Mouse (Mus musculus) left cerebral cortex, adult 9 months (tissue): ENCODE measurements at regions not wholly inside any gene's neighbourhood (a gene's known extent, or its start where the extent isn't known, plus 50 kb on each side); places are given as distances from the start of the nearest gene placed in this dataset.
A peak's percentile ranks its signal among the peaks of the same experiment; 100 is the strongest.

ENCODE experiments used
- DNase-seq, 2 experiments: peaks; one replicate each; pipeline ENCODE4 v3.0.0; 2022; ENCODE audit warnings: low spot score in 2 of 2

GRCm38 (mm10) chr13:113736468-113736867, 57.8 kb upstream of the Arl15 start:
- no peak for DNase-seq

- DNase-seq: no peak
Observed at GRCm38 (mm10) chr13:113735611-113736285, 58.6 kb upstream of the Arl15 start.

- DNase-seq: peak; percentile 10 to 16
Observed at GRCm38 (mm10) chr13:113734134-113734794, 60.0 kb upstream of the Arl15 start.

- no peak for DNase-seq
Observed at GRCm38 (mm10) chr13:113733734-113734133, 60.6 kb upstream of the Arl15 start.

- no peak for DNase-seq
Observed at GRCm38 (mm10) chr13:113730776-113731400, 63.4 kb upstream of the Arl15 start.

GRCm38 (mm10) chr13:113730062-113730775, 64.1 kb upstream of the Arl15 start:
- no peak for DNase-seq

GRCm38 (mm10) chr13:113729574-113729973, 64.7 kb upstream of the Arl15 start:
- DNase-seq: no peak

- peak in 1 of 2 experiments; percentile 7 for DNase-seq
Observed at GRCm38 (mm10) chr13:113728111-113728510, 64.6 kb upstream of the Hspb3 start.

- DNase-seq: no peak
Observed at GRCm38 (mm10) chr13:113724881-113725837, 61.7 kb upstream of the Hspb3 start.

- no peak for DNase-seq
Observed at GRCm38 (mm10) chr13:113715231-113715630, 51.8 kb upstream of the Hspb3 start.

- no peak for DNase-seq
Observed at GRCm38 (mm10) chr13:113713844-113714243, 50.4 kb upstream of the Hspb3 start.
